Mouse (Mus musculus) thymus, postnatal 10 days (tissue): ENCODE data around the gene Ddrgk1.
A peak's percentile ranks its signal among the peaks of the same experiment; 100 is the strongest.
"Not testable (repeated sequence)": the region's sequence is repeated elsewhere in the genome, so short reads cannot be mapped to it uniquely, and the experiment has no call there.

Source experiments
- DNase-seq, 2 experiments: peaks; one replicate each; pipeline ENCODE4 v3.0.0; 2021; ENCODE audit warnings: low spot score in 2 of 2

The Ddrgk1 gene

GRCm38 (mm10) chr2:130653303-130653702 lies 11.2 kb downstream of the Ddrgk1 start:
- DNase-seq = no peak

DNA sequence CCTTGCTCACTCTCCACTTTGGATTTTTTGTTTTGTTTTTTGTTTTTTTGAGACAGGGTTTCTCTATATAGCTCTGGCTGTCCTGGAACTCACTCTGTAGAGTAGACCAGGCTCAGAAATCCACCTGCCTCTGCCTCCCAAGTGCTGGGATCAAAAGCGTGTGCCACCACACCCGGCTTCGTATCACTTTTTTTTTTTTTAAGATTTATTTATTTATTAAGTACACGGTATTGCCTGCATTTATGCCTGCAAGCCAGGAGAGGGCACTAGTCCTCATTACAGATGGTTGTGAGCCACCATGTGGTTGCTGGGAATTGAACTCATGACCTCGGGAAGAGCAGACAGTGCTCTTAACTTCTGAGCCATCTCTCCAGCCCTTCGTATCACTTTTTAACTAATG lies 15.4 kb downstream of the Ddrgk1 start:
- DNase-seq = not testable (repeated sequence)

DNA sequence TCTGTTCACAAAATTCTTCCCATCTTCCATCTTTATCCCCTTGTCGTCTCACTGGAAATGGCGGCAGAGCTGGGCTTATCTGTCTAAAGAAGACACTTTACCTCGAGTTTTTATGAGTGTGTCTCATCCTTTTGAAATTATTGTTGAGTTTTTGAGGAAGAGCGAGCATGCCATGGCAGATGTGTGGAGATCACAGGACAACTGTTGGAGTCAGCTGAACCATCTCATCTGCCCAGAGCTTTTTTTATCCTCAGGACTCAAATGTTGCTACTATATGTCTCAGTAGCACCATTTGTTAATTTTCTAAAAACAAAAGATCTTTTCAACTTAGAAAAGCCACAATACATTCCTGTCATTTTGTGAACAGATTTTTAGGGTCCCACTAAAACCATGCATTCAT lies 19.3 kb downstream of the Ddrgk1 start:
- DNase-seq = no peak

GRCm38 (mm10) chr2:130642684-130643369 lies 21.6 kb downstream of the Ddrgk1 start, which contains the start of gene Lzts3:
Gene Lzts3, minus strand, starts transcription at chr2:130642803.
- peak; percentile 85 to 89 for DNase-seq

DNA sequence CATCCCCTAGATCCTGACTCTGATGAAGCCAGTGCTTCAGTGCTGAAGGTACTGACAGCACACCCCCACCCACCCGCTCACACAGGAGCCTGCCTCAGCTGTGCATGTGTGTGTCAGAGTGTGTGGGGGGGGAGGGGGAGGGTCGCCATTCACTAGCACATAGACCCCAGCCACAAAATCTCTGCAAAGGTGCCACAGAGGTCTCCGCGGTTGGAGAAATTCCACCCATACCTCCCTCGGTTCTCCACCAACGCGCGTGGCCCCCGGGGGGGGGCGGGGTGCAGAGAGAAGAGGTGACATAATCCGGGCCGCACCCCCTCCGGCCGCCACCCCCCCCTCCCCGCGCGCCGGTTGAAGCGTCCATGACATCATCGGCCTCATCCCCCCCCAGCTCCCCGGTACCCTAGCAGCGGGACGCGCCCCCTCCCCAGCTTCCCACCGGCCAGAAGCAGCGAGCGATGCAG lies 22.2 kb downstream of the Ddrgk1 start:
- DNase-seq = peak; percentile 15 to 31

- DNase-seq = no peak
Measured at GRCm38 (mm10) chr2:130641351-130642025, 23.0 kb downstream of the Ddrgk1 start.

DNA sequence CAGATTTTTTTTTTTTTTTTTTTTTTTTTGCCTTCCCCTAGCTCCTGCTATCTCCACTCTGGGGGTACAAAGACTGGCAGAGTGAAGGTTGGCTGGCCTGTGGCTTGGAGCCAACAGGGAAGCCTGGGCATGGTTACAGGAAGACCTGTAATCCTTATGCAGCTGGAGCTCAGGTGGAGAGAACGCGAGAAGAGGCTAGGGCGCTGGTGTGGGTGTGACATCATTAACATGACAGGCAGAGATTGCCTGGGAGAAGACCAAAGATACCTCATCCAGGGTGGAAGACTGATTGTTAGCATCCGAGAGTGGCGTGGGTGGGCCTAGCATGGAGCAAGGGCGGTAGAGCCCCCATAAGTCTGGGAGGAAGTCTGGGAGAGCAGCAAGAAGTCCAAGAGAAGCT lies 25.2 kb downstream of the Ddrgk1 start:
- DNase-seq = no peak

DNA sequence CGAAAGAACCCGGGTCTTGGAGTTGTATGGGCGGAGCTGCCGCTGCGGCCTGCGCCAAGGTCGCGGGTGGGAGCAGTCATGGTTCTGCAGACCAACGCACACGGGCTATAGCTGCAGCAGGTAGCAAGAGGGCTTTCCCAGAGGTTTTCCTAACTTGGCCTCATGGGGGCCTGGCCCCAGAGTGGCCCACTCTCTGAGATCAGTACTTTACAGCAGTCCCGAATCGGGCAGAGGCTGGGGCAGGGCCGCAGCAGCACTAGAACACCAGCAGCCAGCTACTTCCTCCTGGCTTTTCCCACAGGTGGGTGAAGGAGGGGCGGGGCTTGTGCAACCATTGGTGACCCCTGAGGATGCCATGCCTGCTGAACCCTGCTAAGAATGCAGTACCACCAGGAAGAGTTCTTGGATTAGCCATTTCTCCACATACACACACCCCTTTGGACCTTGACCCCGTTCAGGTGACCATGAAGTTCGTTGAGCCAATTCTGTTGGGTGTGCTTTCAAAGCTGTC lies 26.3 kb downstream of the Ddrgk1 start:
- DNase-seq = no peak

DNA sequence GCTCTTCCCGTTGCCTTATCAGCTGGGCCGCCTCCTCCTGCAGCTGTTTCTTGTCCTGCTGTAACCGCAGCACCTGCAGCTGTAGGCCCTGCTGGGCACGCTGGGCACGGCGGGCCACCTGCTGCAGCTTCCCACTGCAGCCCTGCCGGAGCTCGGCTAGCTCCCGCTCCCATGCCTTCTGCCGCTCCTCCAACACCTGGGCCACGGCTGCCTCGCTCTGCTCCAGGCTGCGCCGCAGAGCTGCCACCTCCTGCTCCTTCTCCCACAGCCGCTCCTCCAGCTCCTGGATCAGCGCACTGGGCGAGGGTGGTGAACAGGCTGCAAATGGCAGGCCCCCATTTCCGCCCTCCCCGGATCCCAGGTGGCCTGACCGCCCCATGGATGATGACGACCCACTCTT lies 28.6 kb downstream of the Ddrgk1 start:
- peak; percentile 73 to 80 for DNase-seq

- DNase-seq = peak; percentile 19 to 31
Measured at GRCm38 (mm10) chr2:130634739-130635411, 29.6 kb downstream of the Ddrgk1 start.

DNA sequence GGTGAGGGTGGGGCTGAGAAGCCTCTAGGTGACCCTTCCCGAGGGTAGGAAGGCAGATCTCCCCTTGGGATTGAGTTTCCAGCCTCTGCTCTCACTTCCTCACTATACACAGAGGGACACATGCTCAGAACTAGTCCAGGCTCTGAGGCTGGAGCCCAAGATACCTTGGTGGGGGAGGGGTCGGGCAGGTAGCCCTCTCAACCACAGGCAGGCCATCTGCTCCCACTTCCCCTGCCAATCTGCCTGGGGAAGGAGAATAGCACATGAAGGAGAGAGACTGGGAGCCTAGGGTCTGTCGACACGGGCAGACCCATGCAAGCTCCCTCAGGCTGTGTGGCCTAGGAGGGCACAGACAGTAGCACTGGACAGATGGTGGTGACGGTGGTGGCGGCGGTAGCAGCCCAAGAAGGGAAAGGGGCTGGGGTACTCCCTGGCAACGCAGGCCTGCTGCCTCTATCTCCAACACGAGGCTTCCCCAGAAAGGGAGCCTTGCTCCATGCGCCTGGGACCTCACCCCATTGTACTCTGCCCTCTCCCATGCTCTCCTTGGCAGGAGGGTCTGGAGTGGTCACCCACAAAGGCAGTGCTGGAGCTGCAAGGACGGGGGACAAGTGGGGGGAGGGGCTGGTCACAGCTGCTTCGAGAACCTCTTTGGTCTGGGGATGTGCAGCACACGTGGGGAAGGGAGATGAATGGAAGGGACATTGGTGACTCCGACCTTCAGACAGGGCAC lies 30.3 kb downstream of the Ddrgk1 start:
- no peak for DNase-seq

DNA sequence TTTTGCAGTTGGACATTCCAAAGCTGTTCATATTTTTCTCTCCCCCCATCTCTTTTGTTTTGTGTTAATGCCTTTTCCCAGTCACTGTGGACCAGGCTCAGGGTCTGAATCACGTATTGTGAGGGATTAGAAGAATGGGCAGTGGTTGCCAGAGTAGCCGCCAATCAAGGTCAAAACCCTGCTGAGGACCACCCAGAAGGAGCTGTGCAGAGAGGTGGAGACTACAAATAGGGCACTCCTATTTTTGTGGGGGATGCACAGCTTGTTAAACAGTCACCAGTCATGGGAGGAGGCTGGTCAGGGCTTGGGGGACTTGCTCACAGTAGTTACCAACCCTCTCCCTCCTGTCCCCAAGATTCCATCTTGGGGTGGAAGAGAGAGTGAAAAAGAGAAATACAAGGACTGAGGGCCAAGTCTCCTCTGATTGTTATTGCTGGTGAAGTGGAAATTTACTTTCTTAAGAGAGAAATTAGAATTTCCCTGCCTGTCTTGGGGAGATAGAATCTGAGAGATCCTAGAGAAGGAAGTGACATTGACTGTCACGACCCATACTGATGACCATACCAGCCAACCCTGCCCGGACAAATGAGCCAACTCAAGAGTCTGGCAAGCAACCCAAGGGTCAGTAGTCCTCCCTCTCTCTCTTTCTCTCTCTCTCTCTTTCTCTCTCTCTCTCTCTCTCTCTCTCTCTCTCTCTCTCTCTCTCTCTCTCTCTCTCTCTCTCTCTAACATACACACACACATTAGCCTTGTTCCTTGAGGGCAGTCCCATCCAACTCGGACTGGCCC lies 31.4 kb downstream of the Ddrgk1 start:
- DNase-seq = no peak

DNA sequence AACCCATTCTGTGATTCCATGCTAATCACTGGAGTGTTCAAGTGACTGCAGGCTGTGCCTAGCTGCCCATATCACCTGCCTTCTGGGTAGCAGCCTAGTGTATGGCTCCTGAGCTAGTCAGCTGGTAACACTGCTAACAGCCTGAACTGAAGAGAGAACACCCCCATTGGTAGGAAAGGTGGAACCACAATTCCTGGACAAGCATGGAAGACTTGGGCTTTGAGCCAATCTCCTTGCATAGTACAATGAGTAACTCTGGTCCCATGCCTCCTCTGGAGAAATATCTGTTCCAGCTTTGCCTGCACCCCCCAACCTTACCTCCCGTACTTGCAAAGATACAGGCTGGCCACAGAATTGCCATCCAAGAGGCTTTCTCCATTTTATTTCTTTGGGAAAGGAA lies 32.0 kb downstream of the Ddrgk1 start:
- no peak for DNase-seq

DNA sequence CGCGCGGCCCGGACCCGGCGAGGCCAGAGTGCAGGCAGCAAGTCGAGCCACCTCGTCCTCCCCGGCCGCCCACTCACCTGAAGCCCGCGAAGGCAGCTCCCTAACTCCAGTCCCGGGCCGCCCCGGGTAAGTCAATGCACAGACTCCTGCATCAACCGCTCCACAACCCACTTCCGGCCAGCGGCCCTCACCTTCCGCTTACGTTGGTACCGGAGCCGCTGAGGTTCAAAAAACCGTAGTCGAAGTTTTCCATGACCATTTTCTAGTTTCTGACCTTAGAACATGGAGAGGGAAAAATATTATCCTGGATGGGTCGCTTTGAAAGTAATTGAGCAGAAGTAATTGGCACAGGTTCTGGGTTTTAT lies 34.6 kb downstream of the Ddrgk1 start, which contains the start of the genes Fastkd5 and Ubox5:
Gene Fastkd5, minus strand, starts transcription at position 189 of the 365 bp plus-strand sequence.
Gene Ubox5, minus strand, starts transcription at position 200 of the 365 bp plus-strand sequence.
- DNase-seq = peak; percentile 79 to 85

GRCm38 (mm10) chr2:130629080-130629838 lies 35.2 kb downstream of the Ddrgk1 start:
- DNase-seq = no peak

DNA sequence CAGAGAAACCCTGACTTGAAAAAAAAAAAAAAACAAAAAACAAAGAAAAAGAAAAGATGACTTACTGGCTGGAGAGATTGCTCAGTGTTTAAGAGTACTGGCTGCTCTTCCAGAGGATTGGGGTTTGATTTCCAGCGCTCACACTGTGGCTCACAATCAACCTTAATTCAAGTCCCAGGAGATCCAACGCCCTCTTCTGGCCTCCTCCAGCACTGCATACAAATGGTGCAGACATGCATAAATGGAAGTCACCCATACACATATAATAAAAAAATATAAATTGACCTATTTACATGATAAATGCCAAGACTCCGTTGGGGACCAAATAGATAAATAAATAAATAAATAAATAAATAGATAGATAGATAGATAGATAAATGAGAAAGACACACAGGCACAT lies 36.0 kb downstream of the Ddrgk1 start:
- no peak for DNase-seq

DNA sequence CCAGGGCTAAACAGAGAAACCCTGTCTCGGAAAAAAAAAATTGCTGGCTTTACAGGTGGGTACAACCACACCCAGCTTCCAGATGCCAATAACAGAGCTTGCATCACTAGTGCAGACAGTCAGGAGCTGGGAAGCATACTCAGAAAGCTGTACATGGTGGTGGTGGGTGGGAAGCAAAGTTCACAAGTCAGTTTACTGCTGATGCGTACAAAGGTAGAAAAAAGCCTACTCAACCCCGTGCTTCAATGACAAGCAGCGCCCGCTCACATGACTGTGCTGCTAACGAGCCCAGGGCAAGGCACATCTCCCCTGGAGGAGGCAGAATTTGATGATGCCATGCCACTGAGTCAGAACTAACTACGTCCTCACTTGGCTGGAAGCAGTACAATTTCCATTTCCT lies 45.5 kb downstream of the Ddrgk1 start:
- DNase-seq = no peak

- DNase-seq = no peak
Measured at GRCm38 (mm10) chr2:130613091-130613490, 51.4 kb downstream of the Ddrgk1 start.
